Comparison of ENCODE assay signal across 18 mouse cellular contexts in genomic region chr15:36974614-36975255, GRCm38 (mm10). TPM values are rescaled to one million over a fixed set of nuclear protein-coding genes. Genes with fewer than 3 reads are reported as not detected.
DNase-seq lines count a peak whose midpoint lies in the region; ATAC-seq and TF ChIP-seq lines count a peak whose summit lies in the region.
"Had no signal": no experiment of that assay in that cellular context is flagged by ENCODE, and none has a peak within 500 bp of the region (broad histone marks: within the 10 kb centered on the region; RNA-seq: fewer than 3 reads in every experiment).

No protein-coding gene starts in this region.

- peaks cover 27% of the 10 kb centered on the region for H3K4me1 ChIP-seq in heart, embryonic 10.5 days
- peaks cover 14% of the 10 kb centered on the region for H3K4me1 ChIP-seq in liver, adult 2 months (ENCODE audit: control insufficient read depth, insufficient read depth, low read length)
- peaks cover 24% of the 10 kb centered on the region for H3K4me1 ChIP-seq in liver, embryonic 13.5 days (replicated peaks)

- H3K79me2 ChIP-seq in liver, adult 2 months (ENCODE audit: control insufficient read depth, insufficient read depth, low read length) = no peaks in the 10 kb centered on the region

- H3K9ac ChIP-seq in liver, adult 2 months (ENCODE audit: low read depth, low read length) = no peak overlapping the region
- H3K9ac ChIP-seq in liver, embryonic 13.5 days = no peak overlapping the region
- H3K9ac ChIP-seq: embryonic facial prominence, embryonic 12.5 days; midbrain, embryonic 15.5 days; neural tube, embryonic 13.5 days had no signal

- 50% methylated on average over 6 of the region's 6 CpGs for WGBS in heart, embryonic 10.5 days
- WGBS in liver, adult 2 months = 28% methylated on average over 6 of the region's 6 CpGs
- 20% methylated on average over 6 of the region's 6 CpGs for WGBS in liver, embryonic 13.5 days (ENCODE audit: insufficient replicate concordance)

- ATAC-seq in liver, embryonic 13.5 days (ENCODE audit: low read depth) = peak; percentile 75
- ATAC-seq: hindbrain, postnatal 0 days; midbrain, embryonic 15.5 days had no signal

- H3K9me3 ChIP-seq in heart, embryonic 10.5 days = no peaks in the 10 kb centered on the region
- H3K9me3 ChIP-seq in liver, embryonic 13.5 days (replicated peaks) = no peaks in the 10 kb centered on the region
- H3K9me3 ChIP-seq: embryonic facial prominence, embryonic 12.5 days; forebrain, embryonic 10.5 days; midbrain, embryonic 15.5 days; neural tube, embryonic 13.5 days had no signal

- H3K4me2 ChIP-seq in liver, embryonic 13.5 days = no peak overlapping the region
- H3K4me2 ChIP-seq: embryonic facial prominence, embryonic 12.5 days; midbrain, embryonic 15.5 days; neural tube, embryonic 13.5 days had no signal

- H3K27ac ChIP-seq in heart, embryonic 10.5 days = peak overlapping the region; percentile 26; the same call in 1 of the 2 replicates
- peak overlapping the region; percentile 19 for H3K27ac ChIP-seq in liver, adult 2 months (replicated peaks; ENCODE audit: insufficient read depth, low read depth, low read length)
- H3K27ac ChIP-seq in liver, embryonic 13.5 days = no peak overlapping the region; the same call in 1 of the 2 replicates
- H3K27ac ChIP-seq: embryonic facial prominence, embryonic 12.5 days; forebrain, embryonic 10.5 days; hindbrain, postnatal 0 days; kidney, postnatal 0 days; midbrain, embryonic 15.5 days; neural tube, embryonic 13.5 days had no signal

- no peak for TF ChIP-seq CTCF in liver, adult 2 months (IDR thresholded peaks at IDR 0.05; ENCODE audit: low read depth, low read length)

- H3K4me3 ChIP-seq in heart, embryonic 10.5 days = no peak overlapping the region
- no peak overlapping the region for H3K4me3 ChIP-seq in liver, adult 2 months (ENCODE audit: insufficient read depth, low read depth, low read length)
- H3K4me3 ChIP-seq in liver, embryonic 13.5 days (replicated peaks) = no peak overlapping the region
- H3K4me3 ChIP-seq: embryonic facial prominence, embryonic 12.5 days; forebrain, embryonic 10.5 days; midbrain, embryonic 15.5 days; neural tube, embryonic 13.5 days had no signal

- no peak for DNase-seq in heart, embryonic 10.5 days (ENCODE audit: low spot score)
- no peak for DNase-seq in heart, postnatal 4 days
- peak; percentile 94 for DNase-seq in liver, adult 2 months (ENCODE audit: extremely low read depth, low read depth, low spot score)
- no peak for DNase-seq in liver
- DNase-seq in liver, embryonic 13.5 days = peak; percentile 6
- peak; percentile 70 for DNase-seq in yolk sac, embryonic 10.5 days (ENCODE audit: low spot score)
- no peak for DNase-seq in adrenal gland, postnatal 10 days
- no peak for DNase-seq in lung, postnatal 36 days
- DNase-seq: adrenal gland, postnatal 36 days; cerebellum, postnatal 14 days; spleen, adult 18-20 months; thymus, postnatal 36 days had no signal

- no peaks in the 10 kb centered on the region for H3K36me3 ChIP-seq in heart, embryonic 10.5 days
- no peaks in the 10 kb centered on the region for H3K36me3 ChIP-seq in liver, adult 2 months (ENCODE audit: control insufficient read depth, insufficient read depth, low read length)
- H3K36me3 ChIP-seq in liver, embryonic 13.5 days = no peaks in the 10 kb centered on the region
- H3K36me3 ChIP-seq: embryonic facial prominence, embryonic 12.5 days; forebrain, embryonic 10.5 days; midbrain, embryonic 15.5 days; neural tube, embryonic 13.5 days had no signal

- H3K27me3 ChIP-seq in heart, embryonic 10.5 days (ENCODE audit: insufficient read depth, poor library complexity, severe bottlenecking) = no peaks in the 10 kb centered on the region
- no peaks in the 10 kb centered on the region for H3K27me3 ChIP-seq in liver, adult 2 months (ENCODE audit: control insufficient read depth, insufficient read depth, low read length)
- no peaks in the 10 kb centered on the region for H3K27me3 ChIP-seq in liver, embryonic 13.5 days
- H3K27me3 ChIP-seq: embryonic facial prominence, embryonic 12.5 days; midbrain, embryonic 15.5 days; neural tube, embryonic 13.5 days had no signal

- TF ChIP-seq POLR2A in liver, adult 2 months (IDR thresholded peaks at IDR 0.05; ENCODE audit: extremely low read depth, insufficient read depth, low read length) = no peak

RNA-seq across cellular contexts. Expression of gene Zfp706, which starts 32.8 kb away (rescaled TPM):
- 456 and 495 TPM in 2 replicates for polyA plus RNA-seq in heart, embryonic 10.5 days (2016; fragmentation: Nextera tagmentation; extraction: Ambion mirVana)
- 100 to 1,000 TPM; 234 to 247 TPM for total RNA-seq in heart, postnatal 4 days (2021)
- 22.5 and 25.0 TPM in 2 replicates for total RNA-seq in liver, adult 2 months (2014; rRNA removed)
- 22.5 and 23.0 TPM in 2 replicates for polyA plus RNA-seq in liver, adult 2 months (2012; rRNA removed)
- polyA plus RNA-seq in liver, embryonic 13.5 days (2015; fragmentation: Nextera tagmentation; extraction: Ambion mirVana) = 272 and 301 TPM in 2 replicates
- 100 to 1,000 TPM; 179 to 181 TPM for total RNA-seq in adrenal gland, postnatal 10 days (2021)

Comparison
In these comparisons a context has a peak if more than half of its experiments do, and no peak if none do; other contexts are left out.
1. DNase-seq: peak in liver, adult 2 months (single experiment), liver, embryonic 13.5 days (single experiment) and yolk sac, embryonic 10.5 days (single experiment); none in heart, embryonic 10.5 days (single experiment), heart, postnatal 4 days (single experiment), liver (single experiment), adrenal gland, postnatal 10 days (single experiment) and lung, postnatal 36 days (single experiment).